Mouse (Mus musculus) embryonic facial prominence, embryonic 11.5 days (tissue): Measurements from ENCODE around the gene Stx4a. TPM values are rescaled to one million over a fixed set of nuclear protein-coding genes. Genes with fewer than 3 reads are reported as not detected.
"Not testable (repeated sequence)": the region's sequence is repeated elsewhere in the genome, so short reads cannot be mapped to it uniquely, and the experiment has no call there.

Experiments
- ATAC-seq: fragments of 200-750 bp; cut with Nextera tagmentation; replicated peaks from 2 replicates; pipeline ENCODE4 v1.8.0; 2017; ENCODE audit warnings: low read depth; ENCODE audit not compliant: insufficient number of reproducible peaks, low FRiP score, low TSS enrichment
- DNase-seq: peaks from one replicate; pipeline ENCODE4 v3.0.0-alpha.2; 2015; ENCODE audit warnings: low spot score
- H3K27ac ChIP-seq: fragments of 300-500 bp; sonication (generic); replicated peaks from 2 replicates; pipeline ENCODE4 v1.5.1; 2014; ENCODE audit warnings: mild to moderate bottlenecking, low read depth, low read length, control low read depth
- H3K27me3 ChIP-seq: fragments of 300-500 bp; sonication (generic); 2 replicates; pipeline ENCODE4 v1.6.1; 2014; ENCODE audit warnings: mild to moderate bottlenecking, low read length, moderate library complexity, mixed read lengths; ENCODE audit not compliant: control insufficient read depth, insufficient read depth
- H3K36me3 ChIP-seq: fragments of 300-500 bp; sonication (generic); replicated peaks from 2 replicates; pipeline ENCODE4 v1.6.1; 2014; ENCODE audit warnings: low read depth, mild to moderate bottlenecking, low read length, moderate library complexity, mixed read lengths; ENCODE audit not compliant: control insufficient read depth, insufficient read depth
- H3K4me1 ChIP-seq: fragments of 300-500 bp; sonication (generic); 2 replicates; pipeline ENCODE4 v1.6.1; 2014; ENCODE audit warnings: low read length, mixed read lengths; ENCODE audit not compliant: control insufficient read depth, insufficient read depth
- H3K4me2 ChIP-seq: fragments of 300-500 bp; sonication (generic); 2 replicates; pipeline ENCODE4 v1.6.1; 2014; ENCODE audit warnings: low read depth, mild to moderate bottlenecking, control low read depth, low read length, moderate library complexity
- H3K4me3 ChIP-seq: fragments of 300-500 bp; sonication (generic); 2 replicates; pipeline ENCODE4 v1.5.1; 2014; ENCODE audit warnings: low read depth, low read length, control low read depth
- H3K9ac ChIP-seq: fragments of 300-500 bp; sonication (generic); replicated peaks from 2 replicates; pipeline ENCODE4 v1.6.1; 2014; ENCODE audit warnings: mild to moderate bottlenecking, control low read depth, low read length
- H3K9me3 ChIP-seq: fragments of 300-500 bp; sonication (generic); replicated peaks from 2 replicates; pipeline ENCODE4 v1.6.1; 2016; ENCODE audit warnings: mild to moderate bottlenecking, low read length, inconsistent platforms, mixed read lengths; ENCODE audit not compliant: control insufficient read depth
- WGBS: fragments of 180-500 bp; shearing (Covaris S2); extraction: QIAGEN DNeasy Blood & Tissue Kit; methylation state at CpG from one replicate; pipeline ENCODE4 v1.1.7; 2014; 5-methylcytosine and 5-hydroxymethylcytosine counted together
- polyA plus RNA-seq: library from polyadenylated mRNA; unstranded; fragments of >200 nt; fragmentation: Nextera tagmentation; extraction: Ambion mirVana; gene quantifications from 2 replicates; pipeline ENCODE4 v1.2.1, GENCODE M21; 2014

Gene Stx4a
- polyA plus RNA-seq, 1 experiment from 2014 or later = 14.3 TPM

DNA sequence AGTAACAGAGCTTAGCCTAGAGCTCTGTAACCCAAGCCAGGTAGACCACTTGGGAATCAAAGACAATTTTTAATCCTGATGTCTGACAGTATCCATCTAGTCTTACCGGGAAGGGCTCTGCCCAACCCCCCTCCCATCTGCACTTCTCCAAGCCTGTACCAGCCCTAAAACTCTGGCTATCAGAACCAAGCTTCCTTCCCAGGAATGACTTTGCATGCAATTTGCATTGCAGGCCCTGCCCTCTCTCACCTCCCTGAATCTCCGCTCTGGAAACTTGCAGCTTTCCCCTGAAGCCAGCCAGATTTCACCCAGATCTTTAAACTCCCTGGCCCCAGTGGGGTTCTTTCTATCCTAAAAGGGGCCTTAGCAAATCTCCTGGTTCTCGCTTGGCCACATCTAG lies 63.7 kb downstream of the Stx4a start:
- DNase-seq = no peak
- Histone ChIP-seq H3K36me3 (peaks cover 15% of the 10 kb centered on the region), H3K27me3 (no peaks in the 10 kb centered on the region), H3K27ac (no peak overlapping the region), H3K9ac (no peak overlapping the region), H3K4me3 (no peak overlapping the region), H3K4me1 (no peaks in the 10 kb centered on the region), H3K9me3 (no peaks in the 10 kb centered on the region), H3K4me2 (no peak overlapping the region)
- 83% methylated on average over 3 of the region's 3 CpGs for WGBS
- no peak for ATAC-seq

DNA sequence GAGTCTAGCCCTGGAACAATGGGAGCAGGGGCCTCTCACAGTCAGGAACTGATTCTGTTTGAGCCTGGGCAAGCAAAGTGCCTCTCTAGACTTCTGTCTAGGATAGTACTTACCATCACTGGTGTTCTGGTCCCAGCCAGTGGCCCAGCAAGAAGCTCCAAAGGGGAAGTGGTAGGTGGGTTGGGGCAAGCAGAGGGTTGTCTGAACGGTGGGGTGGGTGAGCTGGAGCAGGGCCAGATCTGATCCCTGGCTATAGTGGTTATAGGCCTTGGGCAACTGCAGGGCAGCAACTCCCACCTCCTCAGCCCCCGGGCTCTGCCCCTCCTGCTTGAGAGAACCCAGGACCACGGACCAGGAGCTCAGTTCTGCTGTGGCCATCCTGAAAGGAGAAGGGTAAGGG lies 64.7 kb downstream of the Stx4a start:
- WGBS = 83% methylated on average over 3 of the region's 3 CpGs
- Histone ChIP-seq H3K4me2 (no peak overlapping the region), H3K4me3 (no peak overlapping the region), H3K9me3 (no peaks in the 10 kb centered on the region), H3K27ac (no peak overlapping the region), H3K9ac (no peak overlapping the region), H3K4me1 (no peaks in the 10 kb centered on the region), H3K27me3 (no peaks in the 10 kb centered on the region), H3K36me3 (peaks cover 11% of the 10 kb centered on the region)
- ATAC-seq = no peak
- no peak for DNase-seq

DNA sequence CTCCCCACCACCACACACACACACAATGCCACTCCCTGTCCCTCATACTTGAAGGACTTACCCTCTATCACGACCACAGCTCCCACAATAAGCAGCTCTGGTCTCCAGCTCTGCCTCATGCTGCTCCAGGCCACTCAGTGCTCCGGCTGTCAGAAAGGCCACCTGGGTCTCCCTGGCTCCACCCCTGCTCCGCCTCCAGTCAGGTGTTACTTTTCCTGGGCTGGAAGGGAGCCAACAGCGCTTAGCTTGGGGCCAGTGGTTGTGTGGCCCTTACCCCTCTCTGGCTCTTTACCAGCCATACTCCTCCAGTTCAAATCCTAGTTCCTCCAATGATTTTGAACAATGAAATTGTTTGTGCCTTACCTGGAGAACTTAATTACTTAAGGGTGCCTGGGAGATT lies 66.7 kb downstream of the Stx4a start, which contains the start of gene Prss53:
Gene Prss53, minus strand, starts transcription at position 173 of the 400 bp plus-strand sequence.
- Histone ChIP-seq H3K4me2 (no peak within 1 kb of the TSS), H3K27me3 (no peaks in the 10 kb centered on the region), H3K27ac (no peak within 1 kb of the TSS), H3K36me3 (peaks cover 8% of the 10 kb centered on the region), H3K9ac (no peak within 1 kb of the TSS), H3K9me3 (no peaks in the 10 kb centered on the region), H3K4me1 (no peaks in the 10 kb centered on the region), H3K4me3 (no peak within 1 kb of the TSS)
- DNase-seq (no peak), ATAC-seq (no peak)
- 33% methylated on average over 4 of the region's 4 CpGs for WGBS

DNA sequence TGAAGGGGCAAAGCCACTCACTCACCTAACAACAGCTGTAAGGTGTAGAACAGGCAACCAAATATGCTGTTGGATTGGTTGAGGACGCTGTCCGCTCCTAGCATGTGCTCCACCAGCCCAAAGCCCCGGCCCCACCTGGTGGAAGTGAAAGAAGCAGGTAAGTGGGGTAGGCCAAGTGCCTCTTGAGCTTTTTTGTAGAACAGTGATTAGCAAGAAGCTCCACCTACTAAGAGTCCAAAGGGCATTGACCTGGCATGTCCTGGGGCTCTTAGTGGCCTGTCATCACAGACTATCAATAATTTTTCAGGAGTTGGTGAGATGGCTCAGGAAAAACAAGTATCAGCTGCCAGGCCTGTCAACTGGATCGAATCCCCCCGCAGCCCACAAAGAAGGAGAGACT lies 70.4 kb downstream of the Stx4a start:
- ATAC-seq (no peak), DNase-seq (no peak)
- WGBS = 84% methylated on average over 5 of the region's 5 CpGs
- H3K27me3 ChIP-seq = no peaks in the 10 kb centered on the region
- H3K27ac ChIP-seq = no peak overlapping the region
- H3K9me3 ChIP-seq = no peaks in the 10 kb centered on the region
- H3K4me2 ChIP-seq = peak overlapping the region; percentile 76
- peak overlapping the region; percentile 56 for H3K4me3 ChIP-seq
- no peak overlapping the region for H3K9ac ChIP-seq
- H3K4me1 ChIP-seq = no peaks in the 10 kb centered on the region
- no peaks in the 10 kb centered on the region for H3K36me3 ChIP-seq

DNA sequence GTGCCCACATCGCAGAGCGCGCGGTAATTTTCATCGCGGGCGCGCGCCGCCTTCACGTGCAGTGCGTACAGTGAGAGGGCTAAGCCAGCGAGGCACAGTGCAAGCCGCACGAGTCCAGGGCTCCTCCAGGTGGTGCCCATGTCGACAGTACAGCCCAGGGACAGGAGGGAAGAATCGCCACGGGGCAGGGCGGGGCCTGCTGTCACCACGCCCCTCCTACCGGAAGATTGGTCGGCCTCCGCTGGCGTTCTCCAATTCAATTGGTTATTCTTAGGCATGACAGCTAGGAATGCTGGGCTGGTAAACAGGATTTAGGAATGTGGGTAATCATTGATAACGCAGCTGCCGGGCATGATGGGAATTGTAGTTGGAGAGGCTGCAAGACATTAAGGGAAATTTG lies 71.3 kb downstream of the Stx4a start, which contains the start of the genes Gm21974 and Vkorc1:
Gene Gm21974, minus strand, starts transcription at position 13 of the 400 bp plus-strand sequence.
Gene Vkorc1, minus strand, starts transcription at position 176 of the 400 bp plus-strand sequence.
- H3K9me3 ChIP-seq = no peaks in the 10 kb centered on the region
- H3K4me3 ChIP-seq = peak within 1 kb of the TSS; percentile 56
- H3K27me3 ChIP-seq = no peaks in the 10 kb centered on the region
- ATAC-seq = peak; percentile 97
- no peaks in the 10 kb centered on the region for H3K36me3 ChIP-seq
- peak within 1 kb of the TSS; percentile 22 for H3K27ac ChIP-seq
- no peaks in the 10 kb centered on the region for H3K4me1 ChIP-seq
- peak within 1 kb of the TSS; percentile 76 for H3K4me2 ChIP-seq
- H3K9ac ChIP-seq = peak within 1 kb of the TSS; percentile 65
- under 1% methylated on average over 26 of the region's 26 CpGs for WGBS
- peak; percentile 96 for DNase-seq

DNA sequence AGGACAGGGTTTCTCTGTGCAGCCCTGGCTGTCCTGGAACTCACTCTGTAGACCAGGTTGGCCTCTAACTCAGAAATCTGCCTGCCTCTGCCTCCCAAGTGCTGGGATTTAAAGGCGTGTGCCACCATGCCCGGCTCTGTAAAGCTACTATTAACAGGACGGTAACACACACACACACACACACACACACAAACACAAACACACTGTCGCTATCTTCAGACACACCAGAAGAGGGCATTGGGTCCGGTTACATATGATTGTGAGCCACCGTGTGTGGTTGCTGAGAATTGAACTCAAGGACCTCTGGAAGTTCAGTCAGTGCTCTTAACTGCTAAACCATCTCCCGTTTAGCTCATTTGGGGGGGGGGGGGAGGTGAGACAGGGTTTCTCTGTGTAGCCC lies 71.8 kb downstream of the Stx4a start:
- not testable (repeated sequence) for H3K27me3 ChIP-seq, H3K4me2 ChIP-seq, H3K9ac ChIP-seq, H3K27ac ChIP-seq, H3K9me3 ChIP-seq, DNase-seq, ATAC-seq, H3K4me1 ChIP-seq, H3K36me3 ChIP-seq
- peak overlapping the region; percentile 56; the same call in 1 of the 2 replicates for H3K4me3 ChIP-seq
- 70% methylated on average over 7 of the region's 7 CpGs for WGBS

DNA sequence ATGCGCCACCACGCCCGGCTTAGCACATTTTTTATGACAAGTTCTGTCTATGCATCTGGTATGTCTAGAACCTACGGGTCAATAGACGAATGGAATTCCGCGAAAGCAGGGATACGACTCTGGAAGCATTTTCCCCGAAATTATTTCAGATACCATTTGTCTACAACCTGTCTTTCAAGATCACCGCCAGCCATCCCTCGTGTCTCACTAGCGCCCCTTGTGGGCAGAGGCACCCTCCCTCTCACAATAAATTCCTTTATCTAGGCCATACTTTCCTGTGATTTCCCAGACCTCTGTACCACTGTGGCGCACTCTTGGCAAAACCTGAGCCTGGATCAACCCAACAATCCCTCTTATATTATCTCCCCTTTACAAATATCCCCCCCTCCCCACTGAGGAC lies 72.3 kb downstream of the Stx4a start:
- H3K4me2 ChIP-seq = no peak overlapping the region
- no peaks in the 10 kb centered on the region for H3K4me1 ChIP-seq
- H3K27ac ChIP-seq = no peak overlapping the region
- no peaks in the 10 kb centered on the region for H3K9me3 ChIP-seq
- DNase-seq = peak; percentile 61
- H3K36me3 ChIP-seq = no peaks in the 10 kb centered on the region
- H3K9ac ChIP-seq = no peak overlapping the region
- no peaks in the 10 kb centered on the region for H3K27me3 ChIP-seq
- H3K4me3 ChIP-seq = no peak overlapping the region
- WGBS = 57% methylated on average over 13 of the region's 13 CpGs
- ATAC-seq = no peak

DNA sequence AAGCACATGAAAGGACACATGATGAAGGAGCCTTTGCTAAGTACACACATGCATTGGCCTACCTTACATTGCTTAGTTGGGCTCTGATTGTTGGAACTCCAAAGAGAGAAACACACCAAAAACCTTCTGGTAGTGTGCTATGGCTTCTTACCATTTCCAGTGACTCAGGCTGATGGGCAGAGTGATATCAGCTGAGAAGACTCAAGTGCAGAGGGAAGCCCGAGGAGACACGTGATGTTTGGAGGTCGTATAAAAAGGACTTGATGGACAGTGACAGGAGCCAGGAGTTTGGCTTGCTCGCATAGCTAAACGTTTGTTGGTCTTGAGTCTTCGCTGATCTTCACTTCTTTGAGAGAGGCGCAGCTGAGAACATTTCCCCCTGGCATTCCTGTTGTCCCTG lies 73.4 kb downstream of the Stx4a start:
- Histone ChIP-seq H3K9ac (no peak overlapping the region), H3K27ac (no peak overlapping the region), H3K4me3 (no peak overlapping the region), H3K4me2 (no peak overlapping the region), H3K4me1 (no peaks in the 10 kb centered on the region), H3K9me3 (no peaks in the 10 kb centered on the region), H3K36me3 (no peaks in the 10 kb centered on the region), H3K27me3 (no peaks in the 10 kb centered on the region)
- WGBS = 89% methylated on average over 7 of the region's 7 CpGs
- no peak for DNase-seq
- no peak for ATAC-seq
